Mouse (Mus musculus) hindbrain, postnatal 0 days (tissue): Measurements from ENCODE around the gene Bco2. TPM values are rescaled to one million over a fixed set of nuclear protein-coding genes. Genes with fewer than 3 reads are reported as not detected.

Experiments
- ATAC-seq: fragments of 200-750 bp; cut with Nextera tagmentation; 2 replicates; pipeline ENCODE4 v1.8.0; 2017; ENCODE audit warnings: mild to moderate bottlenecking, moderate TSS enrichment, moderate library complexity
- DNase-seq: peaks from one replicate; pipeline ENCODE4 v3.0.0-alpha.2; 2015; ENCODE audit warnings: low spot score
- H3K27ac ChIP-seq: fragments of 300-500 bp; sonication (generic); 2 replicates; pipeline ENCODE4 v1.5.1; 2014; ENCODE audit warnings: mild to moderate bottlenecking
- H3K27me3 ChIP-seq: fragments of 300-500 bp; sonication (generic); 2 replicates; pipeline ENCODE4 v1.6.1; 2014; ENCODE audit warnings: low read length, mixed read lengths; ENCODE audit not compliant: insufficient read depth
- H3K36me3 ChIP-seq: fragments of 300-500 bp; sonication (generic); 2 replicates; pipeline ENCODE4 v1.6.1; 2014; ENCODE audit warnings: low read length, mixed read lengths; ENCODE audit not compliant: insufficient read depth
- H3K4me1 ChIP-seq: fragments of 300-500 bp; sonication (generic); 2 replicates; pipeline ENCODE4 v1.6.1; 2014; ENCODE audit warnings: antibody characterized with exemption, low read length, mixed read lengths; ENCODE audit not compliant: insufficient read depth
- H3K4me2 ChIP-seq: fragments of 300-500 bp; sonication (generic); 2 replicates; pipeline ENCODE4 v1.6.1; 2014; ENCODE audit warnings: low read depth, mild to moderate bottlenecking, low read length, moderate library complexity, mixed read lengths
- H3K4me3 ChIP-seq: fragments of 300-500 bp; sonication (generic); 2 replicates; pipeline ENCODE4 v1.5.1; 2014; ENCODE audit warnings: low read length
- H3K9ac ChIP-seq: fragments of 300-500 bp; sonication (generic); replicated peaks from 2 replicates; pipeline ENCODE4 v1.6.1; 2014; ENCODE audit warnings: mild to moderate bottlenecking, low read length, moderate library complexity, mixed read lengths
- H3K9me3 ChIP-seq: fragments of 300-500 bp; sonication (generic); 2 replicates; pipeline ENCODE4 v1.6.1; 2016; ENCODE audit warnings: low read length, mixed read lengths
- CTCF ChIP-seq: IDR thresholded peaks from 2 replicates; pipeline ENCODE4 v1.5.1; 2016; ENCODE audit warnings: antibody characterized with exemption, control low read depth, low read depth
- WGBS: fragments of 180-500 bp; shearing (Covaris S2); extraction: QIAGEN DNeasy Blood & Tissue Kit; methylation state at CpG from one replicate; pipeline ENCODE4 v1.1.7; 2014; 5-methylcytosine and 5-hydroxymethylcytosine counted together
- polyA plus RNA-seq: library from polyadenylated mRNA; unstranded; fragments of >200 nt; fragmentation: Nextera tagmentation; extraction: Ambion mirVana; gene quantifications from 2 replicates; pipeline ENCODE4 v1.2.1, GENCODE M21; 2015
- total RNA-seq: library from RNA; depleted of rRNA; stranded (reverse); fragments of >200 nt; gene quantifications from 2 replicates; pipeline ENCODE4 v1.2.3, GENCODE M21; 2014

The Bco2 gene
- total and polyA plus RNA-seq, 2 experiments from 2014 or later = 0.21 to 0.48 TPM

DNA sequence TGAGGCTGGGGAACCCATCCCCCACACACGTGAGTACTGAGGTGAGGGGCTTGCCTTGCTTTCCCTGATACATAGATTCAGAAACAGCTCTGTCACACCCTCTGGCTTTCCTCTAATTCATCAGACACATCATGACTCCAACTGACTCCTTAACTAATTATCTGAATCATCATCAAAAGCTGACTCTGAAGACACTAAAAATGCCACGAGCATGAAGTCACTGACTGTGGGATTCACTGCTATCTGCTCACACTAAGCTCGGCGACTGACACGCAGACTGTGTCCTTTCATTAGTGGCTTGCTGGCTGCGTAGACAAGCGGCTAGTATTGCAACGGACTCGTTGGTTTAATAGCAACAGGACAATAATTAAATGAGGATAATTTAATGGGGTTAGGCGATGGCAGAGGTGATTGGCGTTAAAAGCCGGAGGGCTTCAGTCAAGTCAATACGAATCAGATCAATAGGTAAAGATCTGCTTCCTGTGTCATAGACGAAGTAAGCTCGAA is 54.5 kb downstream of the Bco2 start:
- H3K4me2 ChIP-seq = peak overlapping the region; percentile 55
- H3K36me3 ChIP-seq = no peaks in the 10 kb centered on the region
- H3K27ac ChIP-seq = peak overlapping the region; percentile 54; the same call in 1 of the 2 replicates
- H3K9me3 ChIP-seq = no peaks in the 10 kb centered on the region
- no peak for DNase-seq
- no peaks in the 10 kb centered on the region for H3K27me3 ChIP-seq
- peak overlapping the region; percentile 23 for H3K4me3 ChIP-seq
- 74% methylated on average over 15 of the region's 15 CpGs for WGBS
- H3K9ac ChIP-seq = peak overlapping the region; percentile 24; the same call in 1 of the 2 replicates
- ATAC-seq = no peak
- TF ChIP-seq CTCF = no peak
- H3K4me1 ChIP-seq = no peaks in the 10 kb centered on the region

DNA sequence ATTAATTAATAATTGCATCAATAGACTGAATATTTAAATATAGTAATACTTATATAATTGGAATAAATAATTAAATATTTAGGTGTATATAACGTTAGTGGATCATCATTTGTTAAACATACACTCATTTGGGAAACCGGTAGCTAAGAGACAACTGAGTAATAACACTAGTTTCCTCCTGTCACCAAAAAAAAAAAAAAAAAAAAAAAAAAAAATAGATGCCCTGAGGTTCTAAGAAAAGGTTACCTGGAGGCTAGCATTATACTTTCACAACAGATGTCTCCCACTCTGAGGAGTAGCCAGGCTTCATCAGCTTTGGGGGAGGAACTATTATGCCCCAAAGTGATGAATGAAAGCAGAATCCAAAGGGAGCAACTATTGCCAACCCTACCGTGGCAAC is 55.2 kb downstream of the Bco2 start:
- ATAC-seq = no peak
- H3K4me2 ChIP-seq = no peak overlapping the region
- DNase-seq = no peak
- H3K27me3 ChIP-seq = no peaks in the 10 kb centered on the region
- no peak for TF ChIP-seq CTCF
- H3K9me3 ChIP-seq = no peaks in the 10 kb centered on the region
- no peak overlapping the region for H3K9ac ChIP-seq
- no peak overlapping the region for H3K27ac ChIP-seq
- no peaks in the 10 kb centered on the region for H3K36me3 ChIP-seq
- no peak overlapping the region for H3K4me3 ChIP-seq
- H3K4me1 ChIP-seq = no peaks in the 10 kb centered on the region
- 86% methylated on average over 3 of the region's 3 CpGs for WGBS

DNA sequence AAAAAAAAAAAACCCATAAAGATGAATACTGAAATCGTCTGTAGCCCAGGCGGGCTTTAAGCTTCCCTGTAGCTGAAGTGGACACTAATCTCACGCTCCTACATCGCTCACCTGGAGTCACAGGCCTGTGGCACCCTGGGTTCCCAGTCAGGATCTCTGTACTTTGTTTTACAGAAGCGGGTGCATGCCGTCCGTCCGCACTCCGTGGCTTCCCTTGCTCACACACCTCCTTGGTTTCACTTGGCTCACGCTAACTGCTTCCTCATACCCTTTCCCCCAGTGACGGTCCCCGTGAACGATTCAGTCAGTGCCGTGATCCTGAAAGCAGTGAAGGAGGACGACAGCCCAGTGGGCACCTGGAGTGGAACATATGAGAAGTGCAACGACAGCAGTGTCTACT is 56.2 kb downstream of the Bco2 start:
- Histone ChIP-seq H3K4me2 (no peak overlapping the region), H3K4me3 (no peak overlapping the region), H3K27me3 (no peaks in the 10 kb centered on the region), H3K36me3 (no peaks in the 10 kb centered on the region), H3K9me3 (no peaks in the 10 kb centered on the region), H3K9ac (no peak overlapping the region), H3K4me1 (no peaks in the 10 kb centered on the region), H3K27ac (no peak overlapping the region)
- no peak for ATAC-seq
- DNase-seq = no peak
- TF ChIP-seq CTCF = no peak
- WGBS = 88% methylated on average over 16 of the region's 16 CpGs

DNA sequence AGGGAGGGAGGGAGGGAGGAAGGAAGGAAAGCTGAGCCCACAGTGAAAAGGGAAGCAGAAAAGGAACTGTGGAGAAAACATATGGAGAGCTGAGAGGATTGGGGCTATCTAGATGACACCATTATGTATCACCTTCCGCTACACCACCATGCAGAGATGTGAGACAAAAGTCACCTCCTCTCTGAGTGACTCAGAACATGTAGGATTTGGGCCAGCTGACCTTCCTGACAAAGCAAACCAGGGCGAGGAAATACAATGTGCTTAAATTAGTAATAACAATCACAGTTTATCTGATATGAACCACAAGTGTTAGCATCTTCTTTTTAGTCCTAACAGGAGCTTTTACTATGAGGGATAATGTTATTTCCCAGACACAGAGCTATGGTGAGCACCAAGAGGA is 57.4 kb downstream of the Bco2 start:
- H3K4me3 ChIP-seq = no peak overlapping the region
- 88% methylated on average over 2 of the region's 2 CpGs for WGBS
- no peak overlapping the region for H3K27ac ChIP-seq
- no peaks in the 10 kb centered on the region for H3K9me3 ChIP-seq
- TF ChIP-seq CTCF = no peak
- DNase-seq (no peak), ATAC-seq (no peak)
- H3K27me3 ChIP-seq = no peaks in the 10 kb centered on the region
- H3K4me2 ChIP-seq = no peak overlapping the region
- H3K36me3 ChIP-seq = no peaks in the 10 kb centered on the region
- H3K4me1 ChIP-seq = no peaks in the 10 kb centered on the region
- no peak overlapping the region for H3K9ac ChIP-seq

GRCm38 (mm10) chr9:50497076-50497475 is 57.9 kb downstream of the Bco2 start:
- no peak overlapping the region for H3K9ac ChIP-seq
- no peaks in the 10 kb centered on the region for H3K36me3 ChIP-seq
- no peak for TF ChIP-seq CTCF
- H3K4me2 ChIP-seq = no peak overlapping the region
- no peaks in the 10 kb centered on the region for H3K4me1 ChIP-seq
- H3K9me3 ChIP-seq = no peaks in the 10 kb centered on the region
- no peak overlapping the region for H3K27ac ChIP-seq
- WGBS = 81% methylated on average over 6 of the region's 6 CpGs
- no peak for DNase-seq
- H3K4me3 ChIP-seq = no peak overlapping the region
- no peaks in the 10 kb centered on the region for H3K27me3 ChIP-seq
- no peak for ATAC-seq

DNA sequence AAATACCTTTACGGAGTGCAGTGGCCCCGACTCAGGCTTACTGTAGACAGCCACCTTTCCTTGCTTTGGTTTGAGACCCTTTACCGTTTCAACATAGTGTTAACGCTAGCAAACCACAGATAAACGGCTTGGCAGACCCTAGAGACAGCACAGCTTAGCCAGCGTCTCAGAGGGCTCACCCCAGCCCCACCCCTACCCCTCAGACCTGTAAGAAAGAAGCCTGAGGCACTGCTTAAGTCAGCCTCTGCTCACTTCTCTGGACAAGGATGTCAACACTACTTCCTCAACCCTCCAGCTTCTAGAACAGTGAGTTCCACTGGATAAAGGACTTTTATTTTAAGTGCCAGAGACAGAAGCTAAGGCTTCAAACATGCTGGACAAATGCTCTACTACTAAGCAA is 58.4 kb downstream of the Bco2 start:
- Histone ChIP-seq H3K36me3 (no peaks in the 10 kb centered on the region), H3K9me3 (no peaks in the 10 kb centered on the region), H3K4me3 (no peak overlapping the region), H3K27me3 (no peaks in the 10 kb centered on the region), H3K4me2 (no peak overlapping the region), H3K9ac (no peak overlapping the region), H3K27ac (0 out of 2 replicates have a peak overlapping the region, but pooled peaks have one; percentile 36), H3K4me1 (no peaks in the 10 kb centered on the region)
- DNase-seq (no peak), ATAC-seq (no peak)
- no peak for TF ChIP-seq CTCF
- WGBS = 28% methylated on average over 6 of the region's 6 CpGs

DNA sequence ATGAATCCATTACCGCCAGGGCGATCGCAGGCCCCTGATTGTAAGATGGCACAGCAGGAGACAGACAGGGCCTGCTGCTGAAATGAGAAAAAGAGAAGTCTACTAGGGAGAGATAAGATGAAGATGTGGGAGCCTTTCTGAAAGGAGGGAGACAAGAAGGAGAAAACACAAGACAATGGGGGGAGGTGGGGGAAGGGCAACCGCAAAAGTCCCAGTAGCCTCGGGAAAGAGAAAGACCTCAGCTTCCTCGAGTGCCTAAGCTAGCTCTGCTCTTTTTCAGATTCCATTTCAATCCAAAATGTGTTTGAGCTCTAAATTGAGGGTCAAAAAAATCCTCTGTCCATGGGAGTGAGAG is 58.9 kb downstream of the Bco2 start:
- H3K4me3 ChIP-seq = no peak overlapping the region
- no peaks in the 10 kb centered on the region for H3K27me3 ChIP-seq
- no peaks in the 10 kb centered on the region for H3K36me3 ChIP-seq
- 23% methylated on average over 6 of the region's 6 CpGs for WGBS
- no peak for ATAC-seq
- no peaks in the 10 kb centered on the region for H3K4me1 ChIP-seq
- no peak overlapping the region for H3K9ac ChIP-seq
- no peak for DNase-seq
- no peak overlapping the region for H3K27ac ChIP-seq
- no peak for TF ChIP-seq CTCF
- no peaks in the 10 kb centered on the region for H3K9me3 ChIP-seq
- H3K4me2 ChIP-seq = 0 out of 2 replicates have a peak overlapping the region, but pooled peaks have one; percentile 5
